In the genomic region with DNA sequence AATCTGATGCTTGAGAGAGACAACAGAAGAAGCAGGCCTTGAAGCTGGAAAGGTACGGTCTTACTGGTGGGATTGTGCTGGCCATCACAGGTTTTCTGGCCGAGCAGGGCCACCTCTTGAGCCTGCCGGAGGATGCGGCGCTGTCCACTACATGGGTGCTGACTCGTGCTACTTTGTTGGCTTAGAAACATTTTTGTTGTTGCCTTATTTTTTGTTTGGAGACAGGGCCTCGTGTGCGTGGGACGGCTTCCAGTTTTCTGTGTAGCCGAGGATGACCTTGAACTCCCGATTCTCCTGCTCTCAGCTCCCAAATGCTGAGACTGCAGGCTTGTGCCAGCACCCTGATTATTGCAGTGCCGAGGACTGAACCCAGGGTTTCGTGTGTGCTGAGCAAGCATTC, we compare ENCODE assay signal across 14 mouse cellular contexts. TPM values are rescaled to one million over a fixed set of nuclear protein-coding genes. Genes with fewer than 3 reads are reported as not detected.
A peak's percentile ranks its signal among the peaks of the same experiment; 100 is the strongest.
DNase-seq lines count a peak whose midpoint lies in the region; ATAC-seq lines count a peak whose summit lies in the region.
"Had no signal": no experiment of that assay in that cellular context is flagged by ENCODE, and none has a peak within 500 bp of the region (broad histone marks: within the 10 kb centered on the region; RNA-seq: fewer than 3 reads in every experiment).

No protein-coding gene starts in this region.

- 66% methylated on average over 13 of the region's 13 CpGs for WGBS in kidney, embryonic 15.5 days

- 0 out of 2 replicates have a peak, but pooled peaks cover 5% of the 10 kb centered on the region for H3K4me1 ChIP-seq in kidney, embryonic 15.5 days
- H3K4me1 ChIP-seq: liver, embryonic 13.5 days had no signal

- H3K36me3 ChIP-seq in kidney, embryonic 15.5 days = no peaks in the 10 kb centered on the region
- H3K36me3 ChIP-seq: liver, embryonic 13.5 days; midbrain, embryonic 10.5 days; neural tube, embryonic 12.5 days had no signal

- H3K9me3 ChIP-seq in kidney, embryonic 15.5 days (replicated peaks) = no peaks in the 10 kb centered on the region
- H3K9me3 ChIP-seq: liver, embryonic 13.5 days; midbrain, embryonic 10.5 days; neural tube, embryonic 12.5 days had no signal

- ATAC-seq in kidney, embryonic 15.5 days (replicated peaks; ENCODE audit: low FRiP score) = no peak

- H3K4me3 ChIP-seq in kidney, embryonic 15.5 days (replicated peaks) = no peak overlapping the region
- H3K4me3 ChIP-seq: liver, embryonic 13.5 days; midbrain, embryonic 10.5 days; neural tube, embryonic 12.5 days had no signal

- DNase-seq in kidney, postnatal 10 days = peak; percentile 70
- peak; percentile 77 for DNase-seq in testis, postnatal 10 days (ENCODE audit: low spot score)
- no peak for DNase-seq in testis, postnatal 14 days (ENCODE audit: low spot score)
- DNase-seq in embryo, embryonic 10.5 days (ENCODE audit: low spot score) = peak; percentile 45
- DNase-seq in yolk sac, embryonic 10.5 days (ENCODE audit: low spot score) = peak; percentile 15
- no peak for DNase-seq in right cerebral cortex, adult 18-20 months
- DNase-seq in cerebellum, adult 11-12 months = no peak
- DNase-seq: cerebellum, adult 18-20 months; layer of hippocampus, adult 9-11 months; liver, embryonic 13.5 days; right cerebral cortex, postnatal 25 days had no signal

- H3K27me3 ChIP-seq in kidney, embryonic 15.5 days = no peaks in the 10 kb centered on the region
- H3K27me3 ChIP-seq: liver, embryonic 13.5 days; neural tube, embryonic 12.5 days had no signal

- no peak overlapping the region for H3K27ac ChIP-seq in kidney, embryonic 15.5 days
- H3K27ac ChIP-seq: liver, embryonic 13.5 days; midbrain, embryonic 10.5 days; neural tube, embryonic 12.5 days had no signal

- H3K4me2 ChIP-seq in kidney, embryonic 15.5 days = no peak overlapping the region
- H3K4me2 ChIP-seq: liver, embryonic 13.5 days; neural tube, embryonic 12.5 days had no signal

- no peak overlapping the region for H3K9ac ChIP-seq in kidney, embryonic 15.5 days
- H3K9ac ChIP-seq: liver, embryonic 13.5 days; neural tube, embryonic 12.5 days had no signal

RNA-seq across cellular contexts. Expression of a gene that starts 12.2 kb away (rescaled TPM):
- polyA plus RNA-seq in kidney, embryonic 15.5 days (2015; fragmentation: Nextera tagmentation; extraction: Ambion mirVana) = 9.3 and 10.1 TPM in 2 replicates

Comparison
In these comparisons a context has a peak if more than half of its experiments do, and no peak if none do; other contexts are left out.
1. DNase-seq: peak in kidney, postnatal 10 days (single experiment), testis, postnatal 10 days (single experiment), embryo, embryonic 10.5 days (single experiment) and yolk sac, embryonic 10.5 days (single experiment); none in testis, postnatal 14 days (single experiment), right cerebral cortex, adult 18-20 months (single experiment) and cerebellum, adult 11-12 months (single experiment).